Mouse (Mus musculus) liver, embryonic 15.5 days (tissue): ENCODE data around the gene Spsb1. TPM values are rescaled to one million over a fixed set of nuclear protein-coding genes. Genes with fewer than 3 reads are reported as not detected.

Experiments used
- ATAC-seq: fragments of 200-750 bp; cut with Nextera tagmentation; 2 replicates; pipeline ENCODE4 v1.8.0; 2017; ENCODE audit warnings: moderate number of reproducible peaks, mild to moderate bottlenecking, moderate library complexity; ENCODE audit not compliant: insufficient read depth
- H3K27ac ChIP-seq: fragments of 300-500 bp; sonication (generic); replicated peaks from 2 replicates; pipeline ENCODE4 v1.5.1; 2015; ENCODE audit warnings: mild to moderate bottlenecking, inconsistent platforms
- H3K27me3 ChIP-seq: fragments of 300-500 bp; sonication (generic); 2 replicates; pipeline ENCODE4 v1.6.1; 2015; ENCODE audit warnings: mild to moderate bottlenecking, inconsistent platforms
- H3K36me3 ChIP-seq: fragments of 300-500 bp; sonication (generic); replicated peaks from 2 replicates; pipeline ENCODE4 v1.6.1; 2015; ENCODE audit warnings: moderate library complexity, mild to moderate bottlenecking, inconsistent platforms
- H3K4me1 ChIP-seq: fragments of 300-500 bp; sonication (generic); replicated peaks from 2 replicates; pipeline ENCODE4 v1.6.1; 2015; ENCODE audit warnings: inconsistent platforms
- H3K4me2 ChIP-seq: fragments of 300-500 bp; sonication (generic); 2 replicates; pipeline ENCODE4 v1.6.1; 2015; ENCODE audit warnings: moderate library complexity, mild to moderate bottlenecking, inconsistent platforms
- H3K4me3 ChIP-seq: fragments of 300-500 bp; sonication (generic); replicated peaks from 2 replicates; pipeline ENCODE4 v1.5.1; 2015; ENCODE audit warnings: mild to moderate bottlenecking, inconsistent platforms
- H3K9ac ChIP-seq: fragments of 300-500 bp; sonication (generic); 2 replicates; pipeline ENCODE4 v1.6.1; 2015; ENCODE audit warnings: moderate library complexity, mild to moderate bottlenecking, inconsistent platforms
- H3K9me3 ChIP-seq: fragments of 300-500 bp; sonication (generic); replicated peaks from 2 replicates; pipeline ENCODE4 v1.6.1; 2016; ENCODE audit warnings: inconsistent platforms
- WGBS: fragments of 180-500 bp; shearing (Covaris S2); methylation state at CpG from one replicate; pipeline ENCODE4 v1.1.7; 2015; ENCODE audit warnings: mixed read lengths; ENCODE audit not compliant: insufficient replicate concordance; 5-methylcytosine and 5-hydroxymethylcytosine counted together
- polyA plus RNA-seq: library from polyadenylated mRNA; unstranded; fragments of >200 nt; fragmentation: Nextera tagmentation; extraction: Ambion mirVana; gene quantifications from 2 replicates; pipeline ENCODE4 v1.2.1, GENCODE M21; 2015

The Spsb1 gene
- polyA plus RNA-seq, 1 experiment from 2014 or later, result 0.61 TPM

GRCm38 (mm10) chr4:149982154-149982553 lies 27.3 kb upstream of the Spsb1 start:
- Histone ChIP-seq H3K27ac (no peak overlapping the region), H3K4me3 (no peak overlapping the region), H3K4me1 (peaks cover 17% of the 10 kb centered on the region), H3K27me3 (no peaks in the 10 kb centered on the region), H3K36me3 (peaks cover 41% of the 10 kb centered on the region), H3K9ac (no peak overlapping the region), H3K4me2 (no peak overlapping the region), H3K9me3 (no peaks in the 10 kb centered on the region)
- no peak; the same call in 1 of the 2 replicates for ATAC-seq
- 79% methylated on average over 15 of the region's 15 CpGs for WGBS

GRCm38 (mm10) chr4:149979819-149980308 lies 25.0 kb upstream of the Spsb1 start:
- Histone ChIP-seq H3K9me3 (no peaks in the 10 kb centered on the region), H3K4me2 (peak overlapping the region; percentile 32), H3K9ac (no peak overlapping the region), H3K4me3 (no peak overlapping the region), H3K27me3 (no peaks in the 10 kb centered on the region), H3K4me1 (peaks cover 26% of the 10 kb centered on the region), H3K27ac (no peak overlapping the region), H3K36me3 (peaks cover 25% of the 10 kb centered on the region)
- 12% methylated on average over 12 of the region's 12 CpGs for WGBS
- ATAC-seq, result no peak

GRCm38 (mm10) chr4:149978820-149979219 lies 24.0 kb upstream of the Spsb1 start:
- ATAC-seq, result no peak
- Histone ChIP-seq H3K27ac (no peak overlapping the region), H3K9ac (no peak overlapping the region), H3K4me3 (no peak overlapping the region), H3K9me3 (no peaks in the 10 kb centered on the region), H3K4me2 (no peak overlapping the region), H3K4me1 (peaks cover 26% of the 10 kb centered on the region), H3K36me3 (peaks cover 23% of the 10 kb centered on the region), H3K27me3 (no peaks in the 10 kb centered on the region)
- 57% methylated on average over 2 of the region's 2 CpGs for WGBS

- H3K9me3 ChIP-seq, result no peaks in the 10 kb centered on the region
- peaks cover 26% of the 10 kb centered on the region for H3K4me1 ChIP-seq
- peaks cover 20% of the 10 kb centered on the region for H3K36me3 ChIP-seq
- WGBS, result 68% methylated on average over 17 of the region's 17 CpGs
- H3K9ac ChIP-seq, result no peak overlapping the region
- 0 out of 2 replicates have a peak, but pooled peaks have one; percentile 11 for ATAC-seq
- no peak overlapping the region for H3K4me3 ChIP-seq
- no peak overlapping the region for H3K4me2 ChIP-seq
- no peaks in the 10 kb centered on the region for H3K27me3 ChIP-seq
- no peak overlapping the region for H3K27ac ChIP-seq
Observed at GRCm38 (mm10) chr4:149977801-149978544, 23.1 kb upstream of the Spsb1 start.

GRCm38 (mm10) chr4:149977181-149977580 lies 22.3 kb upstream of the Spsb1 start:
- Histone ChIP-seq H3K9me3 (no peaks in the 10 kb centered on the region), H3K4me3 (no peak overlapping the region), H3K36me3 (peaks cover 16% of the 10 kb centered on the region), H3K4me2 (no peak overlapping the region), H3K27ac (no peak overlapping the region), H3K27me3 (no peaks in the 10 kb centered on the region), H3K9ac (no peak overlapping the region), H3K4me1 (peaks cover 21% of the 10 kb centered on the region)
- WGBS, result 53% methylated on average over 6 of the region's 6 CpGs
- no peak for ATAC-seq

GRCm38 (mm10) chr4:149975730-149976254 lies 20.9 kb upstream of the Spsb1 start:
- WGBS, result 58% methylated on average over 5 of the region's 5 CpGs
- H3K27me3 ChIP-seq, result no peaks in the 10 kb centered on the region
- no peak for ATAC-seq
- H3K4me1 ChIP-seq, result peaks cover 21% of the 10 kb centered on the region
- no peak overlapping the region for H3K9ac ChIP-seq
- H3K4me3 ChIP-seq, result no peak overlapping the region
- H3K4me2 ChIP-seq, result no peak overlapping the region
- H3K27ac ChIP-seq, result no peak overlapping the region
- peaks cover 2% of the 10 kb centered on the region; the same call in 1 of the 2 replicates for H3K36me3 ChIP-seq
- H3K9me3 ChIP-seq, result no peaks in the 10 kb centered on the region

GRCm38 (mm10) chr4:149975291-149975690 lies 20.4 kb upstream of the Spsb1 start:
- no peak for ATAC-seq
- no peaks in the 10 kb centered on the region for H3K9me3 ChIP-seq
- no peak overlapping the region for H3K27ac ChIP-seq
- H3K4me3 ChIP-seq, result no peak overlapping the region
- H3K4me1 ChIP-seq, result peaks cover 21% of the 10 kb centered on the region
- no peaks in the 10 kb centered on the region for H3K27me3 ChIP-seq
- H3K9ac ChIP-seq, result no peak overlapping the region
- 56% methylated on average over 8 of the region's 8 CpGs for WGBS
- H3K4me2 ChIP-seq, result no peak overlapping the region
- H3K36me3 ChIP-seq, result no peaks in the 10 kb centered on the region

- WGBS, result 41% methylated on average over 9 of the region's 9 CpGs
- no peaks in the 10 kb centered on the region for H3K36me3 ChIP-seq
- peaks cover 8% of the 10 kb centered on the region; the same call in 1 of the 2 replicates for H3K27me3 ChIP-seq
- no peaks in the 10 kb centered on the region for H3K9me3 ChIP-seq
- H3K4me1 ChIP-seq, result peaks cover 9% of the 10 kb centered on the region; the same call in 1 of the 2 replicates
- H3K27ac ChIP-seq, result no peak overlapping the region
- no peak for ATAC-seq
- H3K9ac ChIP-seq, result no peak overlapping the region
- H3K4me3 ChIP-seq, result no peak overlapping the region
- H3K4me2 ChIP-seq, result no peak overlapping the region
Observed at GRCm38 (mm10) chr4:149971393-149971792, 16.6 kb upstream of the Spsb1 start.

- 19% methylated on average over 6 of the region's 6 CpGs for WGBS
- Histone ChIP-seq H3K4me1 (0 out of 2 replicates have a peak, but pooled peaks cover 4% of the 10 kb centered on the region), H3K9ac (no peak overlapping the region), H3K27ac (no peak overlapping the region), H3K9me3 (no peaks in the 10 kb centered on the region), H3K4me3 (no peak overlapping the region), H3K4me2 (no peak overlapping the region), H3K36me3 (no peaks in the 10 kb centered on the region), H3K27me3 (peaks cover 8% of the 10 kb centered on the region; the same call in 1 of the 2 replicates)
- no peak for ATAC-seq
Observed at GRCm38 (mm10) chr4:149968526-149968925, 13.7 kb upstream of the Spsb1 start.

GRCm38 (mm10) chr4:149966963-149967362 lies 12.1 kb upstream of the Spsb1 start:
- Histone ChIP-seq H3K36me3 (no peaks in the 10 kb centered on the region), H3K27me3 (peaks cover 8% of the 10 kb centered on the region; the same call in 1 of the 2 replicates), H3K27ac (no peak overlapping the region), H3K4me1 (0 out of 2 replicates have a peak, but pooled peaks cover 4% of the 10 kb centered on the region), H3K4me3 (no peak overlapping the region), H3K4me2 (no peak overlapping the region), H3K9me3 (no peaks in the 10 kb centered on the region), H3K9ac (no peak overlapping the region)
- ATAC-seq, result no peak
- 66% methylated on average over 9 of the region's 9 CpGs for WGBS

GRCm38 (mm10) chr4:149966252-149966651 lies 11.4 kb upstream of the Spsb1 start:
- Histone ChIP-seq H3K27me3 (peaks cover 8% of the 10 kb centered on the region; the same call in 1 of the 2 replicates), H3K9ac (no peak overlapping the region), H3K4me1 (0 out of 2 replicates have a peak, but pooled peaks cover 4% of the 10 kb centered on the region), H3K4me3 (no peak overlapping the region), H3K9me3 (no peaks in the 10 kb centered on the region), H3K36me3 (no peaks in the 10 kb centered on the region), H3K27ac (no peak overlapping the region), H3K4me2 (no peak overlapping the region)
- 66% methylated on average over 5 of the region's 5 CpGs for WGBS
- ATAC-seq, result no peak
